Mouse (Mus musculus) thymus, postnatal 0 days (tissue): Measurements from ENCODE around the gene March2. TPM values are rescaled to one million over a fixed set of nuclear protein-coding genes. Genes with fewer than 3 reads are reported as not detected.
A peak's percentile ranks its signal among the peaks of the same experiment; 100 is the strongest.

ENCODE experiments used
- DNase-seq: peaks from one replicate; pipeline ENCODE4 v3.0.0-alpha.2; 2015; ENCODE audit warnings: low spot score
- polyA plus RNA-seq: library from polyadenylated mRNA; unstranded; fragments of >200 nt; fragmentation: Nextera tagmentation; extraction: Ambion mirVana; gene quantifications from 2 replicates; pipeline ENCODE4 v1.2.1, GENCODE M21; 2015

The March2 gene
- polyA plus RNA-seq, 1 experiment from 2014 or later = 90.7 TPM

DNA sequence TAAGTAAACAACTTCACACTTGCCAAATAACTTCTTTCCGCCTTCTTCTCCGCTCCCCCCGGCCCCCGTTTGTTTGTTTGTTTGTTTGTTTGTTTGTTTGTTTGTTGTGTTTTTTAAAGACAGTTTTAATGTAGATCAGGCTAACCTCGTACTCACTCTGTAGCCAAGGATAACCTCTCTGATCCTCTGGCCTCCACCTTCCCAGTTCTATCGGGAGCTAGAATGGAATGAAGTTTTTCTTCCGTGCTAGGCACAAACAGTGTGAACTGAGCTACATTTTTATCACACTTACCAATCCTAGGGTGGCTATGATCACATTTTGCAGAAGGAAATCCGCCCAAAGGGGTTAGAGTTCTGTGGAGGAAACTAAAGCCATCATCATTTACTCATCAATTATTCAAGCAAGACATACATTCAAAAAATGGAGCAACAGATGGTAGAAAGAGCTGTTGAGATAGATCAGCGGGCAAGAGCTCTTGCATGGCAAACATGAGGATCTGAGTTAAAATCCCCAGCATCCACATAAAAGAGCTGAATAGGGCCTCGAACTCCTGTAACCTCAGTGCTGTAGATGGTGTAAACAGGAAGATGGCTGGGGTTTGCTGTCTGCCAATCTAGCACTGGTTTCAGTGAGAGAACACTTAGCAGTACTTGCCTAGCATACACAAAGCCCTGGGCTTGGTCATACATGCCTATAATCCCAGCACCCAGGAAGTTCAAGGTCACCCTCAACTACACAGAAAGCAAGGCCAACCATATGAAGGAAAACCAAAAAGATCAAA, 665 bp upstream of the March2 start:
- DNase-seq = peak; percentile 6

DNA sequence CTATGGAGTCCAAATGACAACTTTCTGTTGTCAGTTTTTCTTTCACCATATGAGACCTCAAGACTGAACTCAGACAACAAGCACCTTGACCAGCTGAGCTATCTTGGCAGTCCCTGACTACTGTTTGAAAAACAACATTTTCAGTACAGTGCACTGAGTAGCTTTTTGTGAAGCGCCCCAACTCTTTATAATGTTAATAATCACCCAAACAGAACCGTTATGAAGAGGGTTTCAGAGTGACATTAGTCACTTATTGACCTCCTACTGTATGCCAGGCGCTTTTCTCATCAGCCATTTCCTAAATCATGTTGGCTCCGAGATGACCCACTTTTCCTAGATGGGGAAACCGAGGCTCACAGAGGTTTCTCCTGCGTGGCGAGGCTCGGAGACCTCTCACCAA, 488 bp downstream of the March2 start:
- no peak for DNase-seq

DNA sequence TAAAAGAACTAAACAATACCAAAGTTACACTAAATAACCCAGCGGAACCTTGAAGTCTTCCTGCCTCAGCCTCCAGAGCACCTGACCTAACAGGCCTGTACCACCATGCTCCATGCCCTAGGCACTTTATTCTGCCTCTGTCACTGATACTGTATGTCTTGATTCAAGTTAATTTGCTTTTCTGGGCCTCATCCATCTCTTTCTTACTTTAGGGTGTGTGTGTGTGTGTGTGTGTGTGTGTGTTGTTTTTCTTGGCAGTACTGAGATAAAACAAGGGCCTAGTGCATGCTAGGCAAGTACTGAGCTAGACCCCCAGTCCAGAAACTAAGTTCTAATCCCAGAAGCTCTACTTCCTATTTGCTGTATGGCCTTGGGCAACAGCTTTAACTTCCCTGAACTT, 1.2 kb downstream of the March2 start:
- DNase-seq = no peak

DNA sequence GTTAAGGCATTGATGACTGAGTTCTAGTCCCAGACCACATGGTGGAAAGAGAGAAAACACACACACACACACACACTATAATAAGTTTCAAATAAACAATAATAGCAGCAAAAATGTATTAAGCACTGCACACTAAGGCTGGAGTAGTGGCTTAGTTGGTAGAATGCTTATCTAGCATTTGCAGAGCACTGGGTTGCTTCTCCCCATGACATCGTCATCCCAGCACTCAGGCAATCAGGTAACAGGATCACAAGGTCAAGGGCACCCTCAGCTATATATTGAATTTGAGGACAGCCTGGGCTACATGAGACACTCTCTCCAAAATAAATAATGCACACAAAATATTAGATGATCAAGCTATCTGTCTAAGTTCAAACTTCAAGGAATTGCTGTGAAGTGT, 3.7 kb downstream of the March2 start:
- no peak for DNase-seq

DNA sequence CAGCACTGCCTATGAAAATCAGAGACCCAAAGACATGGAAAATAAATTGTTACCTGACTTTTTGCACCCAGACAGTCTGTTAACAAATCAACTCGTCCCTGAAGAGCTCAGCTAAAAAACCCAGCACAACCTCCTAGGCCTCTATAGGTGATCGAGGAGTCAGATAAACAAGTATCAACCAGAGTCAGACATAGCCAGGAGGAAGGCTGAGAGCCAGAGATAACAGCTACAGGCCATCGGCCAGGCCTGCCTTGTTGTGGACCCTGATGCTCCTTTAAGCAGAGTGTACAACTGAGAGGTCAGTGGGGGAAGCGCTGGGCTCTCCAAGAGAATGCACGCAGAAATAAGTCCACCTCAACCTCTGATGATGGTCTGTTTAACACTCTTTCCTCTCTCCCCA, 5.2 kb downstream of the March2 start:
- no peak for DNase-seq

DNA sequence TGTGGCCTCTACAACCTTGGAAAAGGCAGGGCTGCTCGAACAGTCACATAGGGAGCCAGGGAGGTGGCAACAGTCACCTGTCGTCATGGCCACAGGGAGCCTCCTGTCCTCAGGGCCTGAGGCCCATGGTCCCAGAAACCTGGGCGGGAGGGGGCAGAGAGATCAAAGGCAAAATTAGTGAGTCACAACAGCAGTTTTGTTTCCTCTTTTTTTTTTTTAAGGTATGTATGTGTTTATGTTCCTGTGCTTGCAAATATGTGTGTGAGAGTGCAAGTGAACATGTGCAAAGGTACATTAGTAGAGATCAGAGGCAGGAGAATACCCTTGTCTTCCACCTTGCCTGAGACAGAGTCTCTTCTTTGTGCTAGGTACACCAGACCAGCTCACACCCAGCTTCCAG, 8.6 kb downstream of the March2 start:
- no peak for DNase-seq

DNA sequence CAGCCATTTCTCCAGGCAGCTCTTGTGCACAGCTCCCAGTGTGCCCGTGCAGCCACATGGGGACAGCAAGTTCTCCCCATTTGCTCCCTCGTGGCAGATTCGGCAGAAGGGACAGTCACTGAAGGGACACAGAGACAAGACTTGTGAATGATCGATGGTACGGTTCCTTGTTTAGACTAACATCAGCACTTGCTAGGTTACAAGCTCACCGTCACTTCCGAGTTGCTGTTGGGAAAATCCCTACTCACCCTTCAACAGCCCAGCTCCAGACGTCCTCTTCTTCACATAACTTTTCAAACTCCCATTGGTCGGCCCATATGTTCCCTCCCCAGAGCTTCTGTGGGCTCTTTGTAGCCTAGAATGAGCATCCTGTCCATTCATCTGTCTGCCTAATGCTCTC, 15.4 kb downstream of the March2 start:
- no peak for DNase-seq

DNA sequence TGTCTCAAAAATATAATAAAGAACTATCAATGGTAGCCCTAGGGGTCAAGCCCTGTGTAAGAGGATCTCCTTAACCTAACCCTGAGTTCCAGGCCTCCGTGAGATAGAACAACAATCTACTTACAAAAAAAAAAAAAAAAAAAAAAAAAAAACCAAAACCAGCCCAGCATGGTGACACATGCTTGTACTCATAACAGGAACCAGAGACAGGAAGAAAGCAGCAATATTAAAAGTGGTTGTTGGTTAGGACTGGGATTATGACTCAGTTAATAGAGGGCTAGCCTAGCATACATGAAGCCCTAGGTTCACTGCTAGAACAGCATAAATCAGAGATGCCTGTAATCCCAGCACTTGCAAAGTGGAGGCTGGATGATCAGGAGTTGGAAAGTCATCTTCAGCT, 16.3 kb downstream of the March2 start:
- no peak for DNase-seq

DNA sequence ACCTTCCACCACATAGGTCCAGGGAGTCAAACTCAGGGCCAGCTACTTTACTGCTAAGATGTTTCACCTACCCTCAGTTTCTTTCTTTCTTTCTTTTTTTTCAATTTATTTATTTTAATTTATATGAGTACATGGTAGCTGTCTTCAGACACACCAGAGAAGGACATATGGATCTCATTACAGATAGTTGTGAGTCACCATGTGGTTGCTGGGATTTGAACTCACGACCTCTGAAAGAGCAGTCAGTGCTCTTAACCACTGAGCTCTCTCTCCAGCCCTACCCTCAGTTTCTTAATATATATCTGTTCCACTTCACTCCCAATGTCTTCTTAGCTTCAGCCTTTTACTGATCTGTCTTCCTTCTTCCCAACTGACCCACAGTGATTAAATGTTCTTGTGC, 23.0 kb downstream of the March2 start:
- no peak for DNase-seq

DNA sequence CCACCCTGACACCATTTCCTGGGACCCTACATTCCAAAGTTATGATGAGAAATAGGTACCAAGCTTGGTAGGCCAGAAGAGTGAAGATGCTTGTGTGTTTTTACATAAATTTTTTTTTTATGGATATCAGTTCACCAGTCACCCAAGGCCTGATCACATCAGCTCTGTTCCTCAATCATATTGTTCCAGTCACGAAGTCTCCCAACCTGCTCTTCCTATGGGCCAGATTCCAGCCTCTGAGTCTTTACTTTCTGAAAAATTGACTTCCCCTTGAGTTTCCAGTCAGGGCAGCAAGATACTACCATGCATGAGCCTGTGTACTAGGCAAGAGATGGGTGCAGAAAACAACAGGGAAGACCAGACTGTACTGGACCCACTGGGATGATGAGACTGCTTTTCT, 31.7 kb downstream of the March2 start, which contains the start of gene Hnrnpm:
Gene Hnrnpm (minus strand): TSS at position 101 of the 400 bp plus-strand sequence.
- DNase-seq = no peak

DNA sequence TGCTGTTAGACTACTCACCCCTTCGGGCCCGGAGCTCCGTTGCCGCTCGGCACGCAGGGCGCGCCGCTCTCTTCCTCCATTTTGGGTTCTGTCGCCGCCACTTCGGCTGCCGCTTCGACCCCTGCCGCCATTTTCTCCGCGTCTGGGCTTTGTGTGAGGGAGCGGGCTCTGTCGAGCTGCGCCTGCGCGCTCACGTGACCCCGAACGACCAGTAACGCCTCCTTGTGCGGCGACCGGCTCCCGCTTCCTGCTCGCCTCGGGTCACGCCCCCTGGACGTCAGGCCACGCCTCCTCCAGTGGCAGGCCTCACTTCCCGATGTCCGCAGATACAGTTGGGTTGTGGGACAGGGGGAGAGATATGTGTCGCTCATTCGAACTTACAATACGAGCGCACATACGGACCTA, 33.2 kb downstream of the March2 start:
- peak; percentile 97 for DNase-seq

DNA sequence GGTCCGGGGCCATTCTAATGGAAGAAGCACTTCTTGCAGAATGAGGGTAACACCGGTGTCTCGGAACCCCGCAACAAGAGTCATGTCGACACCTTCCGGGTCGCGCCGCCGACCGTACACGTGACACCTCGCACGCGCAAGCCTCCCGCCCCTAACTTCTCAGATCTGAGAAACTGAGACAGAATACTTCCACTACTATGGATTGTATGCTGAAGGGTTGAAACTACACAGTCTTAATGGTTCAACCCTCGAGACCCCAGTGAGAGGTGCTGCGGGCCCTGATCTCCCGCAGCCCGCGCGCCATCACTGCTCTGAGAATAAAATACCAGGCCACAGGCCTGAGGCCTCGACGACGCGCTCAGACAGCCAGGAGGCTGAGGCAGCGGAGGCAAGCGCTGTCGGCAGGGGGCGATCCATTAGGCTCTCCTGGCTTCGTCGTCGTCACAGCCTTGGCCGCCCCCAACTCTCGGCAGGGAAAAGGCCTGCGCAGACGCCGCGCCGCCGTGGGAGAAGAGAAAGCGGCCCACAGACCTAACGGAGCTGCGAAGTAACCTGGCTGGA, 33.7 kb downstream of the March2 start:
- DNase-seq = peak; percentile 79

DNA sequence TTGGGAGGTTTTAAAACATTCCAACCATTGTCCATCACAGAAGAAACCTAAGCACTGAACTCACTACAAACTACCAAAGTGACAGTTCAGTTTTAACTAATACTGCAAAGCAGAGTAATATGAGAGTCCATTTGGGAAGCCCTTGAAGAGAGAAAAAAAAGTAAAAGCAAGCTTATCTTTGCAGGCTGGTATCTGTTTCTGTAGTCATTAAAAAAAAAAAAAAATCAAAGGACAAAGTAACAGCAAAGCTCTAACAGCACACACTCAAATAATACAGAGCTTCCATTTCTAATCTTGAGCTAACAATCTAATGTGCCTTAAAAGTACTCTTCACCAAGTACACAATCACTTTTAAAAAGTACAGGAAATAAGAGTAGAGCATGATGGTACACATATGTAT, 36.7 kb downstream of the March2 start:
- DNase-seq = no peak

DNA sequence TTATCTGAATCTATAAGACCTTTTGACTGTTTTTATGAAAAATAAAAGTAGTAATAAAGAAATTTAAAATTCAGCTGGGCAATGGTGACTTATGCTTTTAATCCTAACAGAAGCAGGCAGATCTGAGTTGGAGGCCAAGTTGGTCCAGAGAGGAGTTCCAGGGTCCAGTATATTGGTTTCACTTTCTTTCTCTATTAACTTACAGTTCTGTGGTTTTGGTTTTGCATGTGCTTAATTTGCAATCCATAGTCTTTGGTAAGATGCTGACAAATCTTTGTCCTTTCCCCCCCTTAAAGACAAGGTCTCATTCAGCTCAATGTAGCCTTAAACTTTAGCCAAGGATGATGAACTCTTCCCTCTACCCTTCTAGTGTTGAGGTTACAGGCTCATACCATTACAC, 39.7 kb downstream of the March2 start:
- no peak for DNase-seq

DNA sequence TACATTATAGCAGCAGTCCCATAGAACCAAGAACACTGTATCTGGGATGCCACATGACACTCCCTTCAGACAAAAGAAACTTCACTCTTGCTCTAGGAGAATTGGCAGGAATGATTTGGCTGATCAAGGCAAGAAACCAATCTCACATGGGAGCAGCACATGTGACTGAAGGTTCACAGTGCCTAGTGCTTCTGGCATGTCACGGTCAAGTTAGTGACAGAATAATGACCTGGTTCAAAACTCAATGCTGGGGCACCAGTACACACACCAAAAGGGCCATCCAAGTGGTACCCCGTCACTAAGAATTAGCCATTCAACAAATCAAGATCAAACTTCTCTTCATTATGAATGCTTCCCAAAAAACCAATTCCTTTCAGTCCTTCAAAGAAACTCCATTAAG, 42.4 kb downstream of the March2 start:
- no peak for DNase-seq

DNA sequence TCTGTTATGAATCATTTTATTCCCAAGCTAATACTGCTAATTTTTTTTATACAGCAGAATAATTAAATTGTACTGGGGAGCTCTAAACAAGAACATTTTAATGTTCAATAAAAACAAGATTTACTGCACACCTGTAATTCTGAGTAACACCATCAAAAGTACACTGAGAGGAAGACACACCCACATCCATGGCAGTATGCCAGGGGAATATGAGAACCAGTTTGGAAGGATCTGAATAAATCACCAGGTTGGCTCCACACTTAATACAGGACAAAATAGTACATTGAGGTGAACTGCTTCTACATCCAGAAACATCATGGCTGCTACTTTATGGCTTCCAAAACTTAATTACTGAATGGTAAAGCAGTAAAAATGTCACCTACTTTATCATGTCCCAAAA, 43.0 kb downstream of the March2 start:
- no peak for DNase-seq

DNA sequence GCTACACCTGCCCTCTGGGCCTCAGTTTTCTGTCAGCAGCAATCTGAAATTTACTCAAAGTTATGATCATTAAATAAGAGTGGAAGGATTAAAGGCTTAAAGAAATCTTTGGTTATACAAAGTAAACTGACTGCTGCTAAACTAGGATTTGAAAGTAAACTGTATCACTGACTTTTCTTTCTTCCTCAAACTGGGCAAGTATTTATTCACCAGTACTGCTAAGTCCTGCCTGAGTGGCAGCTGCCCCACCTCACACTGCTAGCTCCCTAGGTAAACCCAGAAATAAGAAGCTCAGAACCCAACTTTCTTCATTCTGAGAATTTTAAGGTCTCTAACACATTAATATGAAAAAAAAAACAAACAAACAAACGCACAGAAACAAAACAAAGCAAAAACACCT, 44.6 kb downstream of the March2 start:
- no peak for DNase-seq

DNA sequence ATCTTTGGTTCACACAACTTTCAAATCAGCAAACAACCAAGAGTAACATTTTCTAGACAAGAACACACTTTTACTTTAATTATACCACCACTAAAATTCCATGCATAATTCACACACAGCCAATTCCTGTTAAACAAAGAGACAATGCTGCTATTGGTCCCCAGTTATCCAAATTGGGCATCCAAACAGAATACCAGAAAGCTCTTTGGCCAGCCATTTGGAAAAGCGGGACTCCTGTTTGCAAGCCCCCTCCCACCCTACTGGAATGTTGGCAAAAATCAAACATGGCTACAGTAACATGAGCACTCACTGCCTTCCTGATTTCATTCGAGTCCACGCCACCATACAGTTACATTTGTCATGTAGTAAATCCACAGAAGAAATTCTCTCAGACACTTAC, 48.8 kb downstream of the March2 start:
- no peak for DNase-seq

DNA sequence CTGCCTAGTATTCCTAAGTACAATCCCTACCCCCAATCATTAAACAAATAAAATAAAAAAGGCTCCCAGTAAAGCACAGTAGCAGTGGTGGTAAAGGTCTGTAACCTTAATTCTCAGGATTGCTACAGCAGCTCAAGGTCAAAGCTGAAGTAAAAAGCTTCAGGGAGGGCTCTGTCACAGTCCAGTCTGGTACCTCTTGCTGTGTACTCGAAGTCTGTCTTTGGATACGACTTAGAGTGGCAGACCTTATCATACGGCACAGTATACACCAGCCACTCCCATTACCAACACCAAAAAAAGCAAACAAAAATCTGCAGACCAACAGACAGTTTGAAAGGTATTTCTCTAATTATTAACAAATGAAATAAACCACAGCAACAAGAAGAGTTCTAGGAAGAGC, 51.7 kb downstream of the March2 start:
- DNase-seq = no peak

DNA sequence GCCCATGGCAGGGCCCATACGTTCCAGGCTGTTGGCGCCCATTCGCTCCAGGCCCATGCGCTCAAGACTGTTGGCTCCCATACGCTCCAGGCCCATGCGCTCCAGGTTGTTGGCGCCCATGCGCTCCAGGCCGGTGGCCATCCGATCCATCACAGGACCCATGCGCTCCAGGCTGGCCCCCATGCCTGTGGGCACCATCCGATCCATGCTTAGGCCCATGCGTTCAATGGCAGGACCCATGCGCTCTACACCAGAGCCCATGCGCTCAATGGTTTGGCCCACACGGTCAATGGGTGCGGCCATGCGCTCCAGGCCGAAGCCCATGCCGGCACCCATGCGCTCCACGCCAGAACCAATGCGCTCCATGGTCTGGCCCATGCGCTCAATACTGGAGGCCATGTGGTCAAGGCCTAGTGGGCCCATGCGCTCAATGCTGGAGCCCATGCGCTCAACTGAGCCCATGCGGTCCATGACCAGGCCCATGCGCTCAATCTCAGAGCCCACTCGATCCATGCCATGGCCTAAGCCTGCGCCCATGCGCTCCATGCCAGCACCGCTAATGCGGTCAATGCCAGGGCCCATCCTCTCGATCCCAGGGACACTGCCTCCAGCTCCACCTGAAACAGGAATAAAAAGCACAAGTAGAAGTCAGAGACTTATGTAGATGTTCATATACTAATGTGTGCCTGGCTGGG, 68.5 kb downstream of the March2 start:
- no peak for DNase-seq

DNA sequence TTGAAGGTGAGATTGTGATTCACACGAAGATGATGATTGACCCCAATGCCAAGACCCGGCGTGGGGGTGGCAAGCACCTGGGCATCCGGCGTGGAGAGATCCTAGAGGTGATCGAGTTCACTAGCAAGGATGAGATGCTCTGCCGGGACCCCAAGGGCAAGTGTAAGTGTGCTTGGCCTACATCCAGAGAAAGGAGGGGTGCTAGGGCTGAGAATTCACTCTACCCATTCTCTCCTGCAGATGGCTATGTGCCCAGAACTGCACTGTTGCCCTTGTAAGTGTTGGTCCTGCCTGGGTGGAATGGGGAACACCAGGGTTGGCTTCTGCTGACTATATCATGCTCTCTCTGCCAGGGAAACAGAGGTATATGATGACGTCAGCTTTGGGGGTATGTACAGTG, 73.4 kb downstream of the March2 start:
- DNase-seq = no peak

DNA sequence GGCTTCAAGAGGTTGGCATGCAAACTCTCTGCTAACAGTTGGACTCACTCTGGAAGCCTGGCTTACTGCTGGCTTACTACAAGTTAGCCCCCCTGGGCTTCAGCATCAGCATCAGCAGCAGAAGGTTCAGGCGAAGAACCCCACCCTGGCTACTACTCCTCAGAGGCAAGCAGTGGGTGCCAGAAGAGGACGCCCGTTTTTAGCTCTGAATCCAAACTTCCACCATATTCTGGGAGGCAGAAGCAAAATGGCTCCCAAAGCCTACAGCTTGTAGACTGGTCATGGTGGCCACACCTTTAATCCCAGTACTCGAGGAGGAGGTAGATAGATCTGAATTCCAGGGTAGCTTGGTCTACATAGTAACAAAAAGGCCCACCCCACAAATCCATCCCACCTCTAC, 74.4 kb downstream of the March2 start:
- no peak for DNase-seq

DNA sequence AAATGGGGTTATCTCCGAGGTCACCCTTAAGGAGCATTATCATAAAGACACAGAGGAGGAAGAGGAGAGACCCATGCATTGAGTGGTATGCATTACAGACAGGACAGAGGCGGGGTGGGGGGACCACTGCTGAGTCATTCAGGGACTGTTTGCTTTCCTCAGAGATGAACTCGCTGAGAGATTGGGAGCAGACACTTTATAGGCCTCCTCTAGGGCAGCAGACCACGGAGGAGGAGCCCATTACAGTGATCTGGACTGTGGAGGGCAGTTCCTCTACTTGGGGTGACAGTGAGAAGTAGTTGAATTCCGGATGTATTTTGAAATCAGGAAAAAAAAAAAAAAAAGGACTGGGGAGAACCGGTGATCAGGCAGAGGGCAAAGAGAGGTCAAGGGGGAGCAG, 78.7 kb downstream of the March2 start:
- no peak for DNase-seq
